Comparison of ENCODE assay signal across 18 mouse cellular contexts in genomic region chr9:108163646-108164284, GRCm38 (mm10). TPM values are rescaled to one million over a fixed set of nuclear protein-coding genes. Genes with fewer than 3 reads are reported as not detected.
DNase-seq lines count a peak whose midpoint lies in the region; ATAC-seq lines count a peak whose summit lies in the region.
"Had no signal": no experiment of that assay in that cellular context is flagged by ENCODE, and none has a peak within 500 bp of the region (broad histone marks: within the 10 kb centered on the region; RNA-seq: fewer than 3 reads in every experiment).

No protein-coding gene starts in this region.

- WGBS in midbrain, embryonic 15.5 days: 80% methylated on average over 16 of the region's 16 CpGs
- WGBS in midbrain, embryonic 13.5 days: 84% methylated on average over 16 of the region's 16 CpGs
- WGBS in limb, embryonic 10.5 days: 91% methylated on average over 16 of the region's 16 CpGs

- H3K9ac ChIP-seq in midbrain, embryonic 15.5 days: no peak overlapping the region
- no peak overlapping the region for H3K9ac ChIP-seq in midbrain, embryonic 13.5 days (replicated peaks)
- H3K9ac ChIP-seq: limb, embryonic 15.5 days had no signal

- H3K4me1 ChIP-seq in midbrain, embryonic 15.5 days: no peaks in the 10 kb centered on the region
- no peaks in the 10 kb centered on the region for H3K4me1 ChIP-seq in midbrain, embryonic 13.5 days (replicated peaks)
- no peaks in the 10 kb centered on the region for H3K4me1 ChIP-seq in limb, embryonic 10.5 days
- H3K4me1 ChIP-seq: heart, embryonic 10.5 days; limb, embryonic 15.5 days had no signal

- no peaks in the 10 kb centered on the region for H3K9me3 ChIP-seq in midbrain, embryonic 15.5 days
- no peaks in the 10 kb centered on the region for H3K9me3 ChIP-seq in midbrain, embryonic 13.5 days
- H3K9me3 ChIP-seq in limb, embryonic 10.5 days (replicated peaks): no peaks in the 10 kb centered on the region
- H3K9me3 ChIP-seq: forebrain, embryonic 10.5 days; heart, embryonic 10.5 days; limb, embryonic 15.5 days had no signal

- no peak for ATAC-seq in midbrain, embryonic 15.5 days (replicated peaks)
- ATAC-seq in midbrain, embryonic 13.5 days: no peak
- ATAC-seq in CD4-positive, CD25-positive, alpha-beta regulatory T cell, adult 4 months: peak; percentile 54
- ATAC-seq in granulocyte monocyte progenitor cell, adult 5-6 weeks (replicated peaks; ENCODE audit: poor library complexity, severe bottlenecking): peak; percentile 52
- ATAC-seq: hindbrain, embryonic 16.5 days; Patski had no signal

- no peak overlapping the region for H3K4me3 ChIP-seq in midbrain, embryonic 15.5 days
- H3K4me3 ChIP-seq in midbrain, embryonic 13.5 days (replicated peaks): no peak overlapping the region
- no peak overlapping the region for H3K4me3 ChIP-seq in limb, embryonic 10.5 days
- H3K4me3 ChIP-seq: forebrain, embryonic 10.5 days; heart, embryonic 10.5 days; limb, embryonic 15.5 days had no signal

- no peak overlapping the region for H3K4me2 ChIP-seq in midbrain, embryonic 15.5 days
- H3K4me2 ChIP-seq in midbrain, embryonic 13.5 days (replicated peaks): no peak overlapping the region
- H3K4me2 ChIP-seq: limb, embryonic 15.5 days had no signal

- H3K27me3 ChIP-seq in midbrain, embryonic 15.5 days (replicated peaks): no peaks in the 10 kb centered on the region
- H3K27me3 ChIP-seq in midbrain, embryonic 13.5 days: no peaks in the 10 kb centered on the region
- peaks cover 13% of the 10 kb centered on the region; the same call in 1 of the 2 replicates for H3K27me3 ChIP-seq in limb, embryonic 10.5 days (ENCODE audit: low read depth, poor library complexity, severe bottlenecking)
- H3K27me3 ChIP-seq: Patski had no signal

- 0 out of 2 replicates have a peak overlapping the region, but pooled peaks have one; percentile 1 for H3K27ac ChIP-seq in midbrain, embryonic 15.5 days
- H3K27ac ChIP-seq in midbrain, embryonic 13.5 days: no peak overlapping the region
- H3K27ac ChIP-seq in limb, embryonic 10.5 days: no peak overlapping the region
- H3K27ac ChIP-seq: forebrain, embryonic 10.5 days; heart, embryonic 10.5 days; limb, embryonic 15.5 days; macrophage had no signal

- DNase-seq in naive thymus-derived CD4-positive, alpha-beta T cell, adult 2 months (ENCODE audit: low read depth): peak; percentile 65
- no peak for DNase-seq in limb, embryonic 10.5 days (ENCODE audit: low spot score)
- no peak for DNase-seq in kidney, postnatal 10 days
- DNase-seq: gastrocnemius, postnatal 25 days; heart, postnatal 14 days; kidney, adult 9 months; lung, adult 2 months; right cerebral cortex, adult 18-20 months had no signal

- no peaks in the 10 kb centered on the region for H3K36me3 ChIP-seq in midbrain, embryonic 15.5 days (replicated peaks)
- H3K36me3 ChIP-seq in midbrain, embryonic 13.5 days: peaks cover 6% of the 10 kb centered on the region; the same call in 1 of the 2 replicates
- H3K36me3 ChIP-seq in limb, embryonic 10.5 days: no peaks in the 10 kb centered on the region
- H3K36me3 ChIP-seq: forebrain, embryonic 10.5 days; heart, embryonic 10.5 days; limb, embryonic 15.5 days had no signal

RNA-seq across cellular contexts. Expression of gene Bsn, which starts 26.4 kb away (rescaled TPM):
- polyA plus RNA-seq in midbrain, embryonic 15.5 days (2015; fragmentation: Nextera tagmentation; extraction: Ambion mirVana): 11.1 TPM in 2 replicates
- polyA plus RNA-seq in midbrain, embryonic 13.5 days (2015; fragmentation: Nextera tagmentation; extraction: Ambion mirVana): 7.1 and 8.0 TPM in 2 replicates
- under 1 TPM; 0.10 to 0.23 TPM for polyA plus RNA-seq in CD4-positive, CD25-positive, alpha-beta regulatory T cell, adult 4 months (2017; shearing (Covaris generic))
- 6.2 and 9.0 TPM in 2 replicates for total RNA-seq in granulocyte monocyte progenitor cell, adult 5-6 weeks (2014; fragmentation: Nextera tagmentation)
- 3.2 and 3.7 TPM in 2 replicates for total RNA-seq in granulocyte monocyte progenitor cell, adult 5-6 weeks (2017)
- polyA plus RNA-seq in limb, embryonic 10.5 days (2016; fragmentation: Nextera tagmentation; extraction: Ambion mirVana): 1.7 TPM in 2 replicates

Comparison
In these comparisons a context has a peak if more than half of its experiments do, and no peak if none do; other contexts are left out.
1. ATAC-seq: peak in CD4-positive, CD25-positive, alpha-beta regulatory T cell, adult 4 months (single experiment) and granulocyte monocyte progenitor cell, adult 5-6 weeks (single experiment); none in midbrain, embryonic 15.5 days (single experiment) and midbrain, embryonic 13.5 days (single experiment).